Mouse (Mus musculus): ENCODE results near the gene Clec12a.

- TF ChIP-seq TAL1 (conservative IDR thresholded peaks at IDR 0.05; ENCODE audit: low read depth, low read length) (no peak), CTCF (IDR thresholded peaks at IDR 0.05; ENCODE audit: low read depth, low read length) (no peak), GATA1 (IDR thresholded peaks at IDR 0.05; ENCODE audit: borderline replicate concordance, low read length) (no peak)
Observed at GRCm38 (mm10) chr6:129312499-129312898, 30.0 kb upstream of the Clec12a start.
